Mouse (Mus musculus) ES-Bruce4 (cell line): Measurements from ENCODE around the gene Kcnj13.

ENCODE experiments used
- CTCF ChIP-seq: IDR thresholded peaks from one replicate; pipeline ENCODE4 v1.8.1; 2011; ENCODE audit warnings: low read depth, low read length
- POLR2A ChIP-seq: IDR thresholded peaks from one replicate; pipeline ENCODE4 v1.8.1; 2011; ENCODE audit warnings: low read length; ENCODE audit not compliant: insufficient read depth

GRCm38 (mm10) chr1:87435125-87435524 is 40.6 kb upstream of the Kcnj13 start:
- no peak for TF ChIP-seq POLR2A
- TF ChIP-seq CTCF = no peak
